Mouse (Mus musculus) thymus, adult 18-20 months (tissue): ENCODE data around the gene Qrich2.
"Not testable (repeated sequence)": the region's sequence is repeated elsewhere in the genome, so short reads cannot be mapped to it uniquely, and the experiment has no call there.

Source experiments
- DNase-seq, 2 experiments: peaks; one replicate each; pipeline ENCODE4 v3.0.0; 2022; ENCODE audit warnings: mixed read lengths in 2 of 2

Qrich2 gene

DNA sequence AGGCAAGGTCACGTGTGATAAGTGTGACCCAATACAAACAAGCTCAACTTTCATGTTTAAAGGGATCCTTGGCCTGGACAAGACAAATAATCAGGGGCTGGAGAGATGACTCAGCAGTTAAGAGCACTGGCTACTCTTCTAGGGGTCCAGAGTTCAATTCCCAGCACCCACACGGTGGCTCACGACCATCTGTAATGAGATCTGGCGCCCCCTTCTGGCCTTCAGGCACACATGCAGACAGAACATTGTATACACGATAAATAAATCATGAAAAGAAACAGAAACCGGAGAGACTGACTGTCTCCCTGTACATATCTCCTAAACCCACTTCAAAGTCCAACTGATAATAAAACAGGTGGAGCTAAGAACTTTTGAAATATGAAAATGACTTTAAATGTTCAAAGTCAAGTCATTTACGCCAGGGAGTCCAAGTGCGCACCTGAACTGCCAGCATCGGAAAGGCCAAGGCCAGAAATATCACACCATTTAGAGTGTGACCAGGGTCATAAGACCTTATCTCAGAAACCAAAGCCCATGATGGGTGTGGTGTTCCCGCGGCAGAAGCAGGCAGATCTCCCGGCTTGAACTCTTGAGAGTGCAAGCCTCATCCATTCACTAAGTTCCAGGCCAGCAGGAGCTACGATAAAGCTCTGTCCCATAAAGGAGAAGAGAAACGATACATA lies 22.8 kb upstream of the Qrich2 start:
- DNase-seq = no peak

DNA sequence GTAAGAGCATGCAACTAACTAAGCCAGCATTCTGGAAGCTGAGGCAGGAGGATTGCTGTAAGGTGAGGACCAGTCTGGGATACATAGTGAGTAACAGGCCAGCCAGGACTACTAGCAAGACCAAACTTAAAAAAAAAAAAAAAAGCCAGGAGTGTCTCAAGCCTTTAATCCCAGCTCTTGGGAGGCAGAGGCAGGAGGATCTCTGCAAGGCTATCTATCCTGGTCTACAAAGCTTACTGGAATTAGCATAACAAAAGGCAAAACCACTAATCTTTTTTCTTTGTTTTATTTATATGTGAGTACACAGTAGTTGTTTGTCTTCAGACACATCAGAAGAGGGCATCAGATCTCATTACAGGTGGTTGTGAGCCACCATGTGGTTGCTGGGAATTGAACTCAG lies 22.2 kb upstream of the Qrich2 start:
- DNase-seq = no peak

DNA sequence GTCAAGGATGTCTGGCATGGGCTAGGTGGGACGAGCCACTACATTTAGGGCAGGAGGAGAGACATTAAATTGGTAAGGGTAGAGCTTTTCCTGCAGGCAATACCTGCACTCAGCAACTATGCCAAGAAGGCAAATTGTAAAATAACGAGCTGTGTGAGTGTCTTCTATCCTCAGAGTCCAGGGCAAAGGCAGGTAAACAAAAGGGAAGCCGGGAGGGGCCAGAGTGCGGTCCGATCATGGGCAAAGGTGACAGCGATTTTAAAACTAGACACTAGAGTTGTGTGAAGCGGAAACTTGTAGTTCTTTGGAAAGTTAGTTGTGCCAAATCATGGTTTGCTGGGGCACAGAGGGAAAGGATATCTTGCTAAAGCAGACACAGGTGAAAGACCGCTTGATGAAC lies 18.2 kb upstream of the Qrich2 start:
- no peak for DNase-seq

DNA sequence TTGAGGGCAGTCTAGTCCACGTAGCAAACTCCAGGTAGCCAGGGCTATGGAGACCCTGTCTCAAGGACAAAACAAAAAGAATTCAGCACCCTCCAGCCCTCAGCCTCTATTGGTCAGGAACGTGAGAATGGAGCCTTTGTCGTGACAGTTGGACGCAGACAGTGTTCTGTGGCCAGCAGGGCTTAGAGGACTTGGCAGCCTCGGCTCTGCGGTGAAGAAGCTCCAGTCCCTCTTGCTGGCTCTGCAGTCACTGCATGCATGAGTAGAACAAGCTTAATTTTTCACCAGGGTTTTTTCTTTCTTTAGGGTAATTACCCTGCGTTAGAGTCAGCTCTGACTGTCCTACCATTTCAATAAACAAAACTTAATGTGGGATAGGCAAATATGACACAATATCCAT lies 15.7 kb upstream of the Qrich2 start:
- no peak for DNase-seq

DNA sequence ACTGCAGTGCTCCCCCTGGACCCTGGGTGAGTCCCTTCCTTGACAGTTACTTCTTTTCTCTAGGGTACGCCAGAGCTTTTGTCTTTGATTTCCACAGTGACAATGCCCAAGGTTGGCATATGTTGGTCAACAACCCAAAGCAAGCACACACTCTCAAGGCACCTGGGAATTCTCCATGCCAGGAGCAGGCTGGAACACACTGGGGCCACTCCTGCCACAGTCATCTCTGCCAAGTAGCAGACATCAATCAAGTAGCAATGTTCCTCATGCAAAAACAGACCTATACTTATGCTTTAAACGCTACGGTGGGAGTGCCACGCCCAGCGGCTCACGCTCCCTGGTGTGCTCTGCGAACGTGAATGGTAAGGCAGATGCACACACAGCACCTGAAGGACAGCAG lies 14.9 kb upstream of the Qrich2 start:
- no peak for DNase-seq

DNA sequence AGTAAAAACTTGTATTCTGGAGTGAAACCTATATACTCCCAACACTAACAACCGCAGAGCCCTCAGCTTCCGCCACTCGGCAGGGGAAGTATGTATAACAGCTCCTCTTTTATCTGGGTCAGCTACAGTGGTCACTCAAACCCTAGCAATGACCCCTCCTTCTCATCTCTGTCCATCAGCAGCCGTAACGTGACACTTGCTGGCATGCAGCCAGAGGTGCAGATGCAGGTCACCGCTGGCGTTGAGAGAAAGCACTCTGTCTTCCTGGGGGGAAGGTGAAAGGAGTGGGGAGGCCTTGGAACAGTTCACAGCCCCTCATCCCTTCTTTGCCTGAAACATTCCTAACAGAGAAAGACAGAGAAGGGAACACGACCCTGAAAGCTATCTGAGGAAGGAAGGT lies 13.8 kb upstream of the Qrich2 start:
- no peak for DNase-seq

DNA sequence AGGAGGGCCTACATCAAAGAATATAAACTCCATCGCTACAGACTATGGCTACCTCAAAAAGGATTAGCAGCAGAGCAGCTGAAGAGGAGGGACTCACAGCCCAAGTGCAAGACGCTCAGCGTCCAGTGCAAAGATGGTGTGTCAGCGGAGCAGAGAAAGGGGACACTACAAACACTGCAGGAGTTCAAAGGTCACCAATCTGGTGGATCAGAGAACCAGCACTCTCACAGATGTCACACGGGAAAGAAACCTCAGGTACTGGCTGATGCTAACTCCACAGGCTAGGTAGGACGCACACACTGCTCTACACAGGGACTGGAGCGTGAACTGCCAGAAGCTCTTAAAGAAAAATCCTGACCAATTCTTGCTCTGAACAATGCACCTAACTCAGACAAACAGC lies 12.9 kb upstream of the Qrich2 start:
- DNase-seq = no peak

DNA sequence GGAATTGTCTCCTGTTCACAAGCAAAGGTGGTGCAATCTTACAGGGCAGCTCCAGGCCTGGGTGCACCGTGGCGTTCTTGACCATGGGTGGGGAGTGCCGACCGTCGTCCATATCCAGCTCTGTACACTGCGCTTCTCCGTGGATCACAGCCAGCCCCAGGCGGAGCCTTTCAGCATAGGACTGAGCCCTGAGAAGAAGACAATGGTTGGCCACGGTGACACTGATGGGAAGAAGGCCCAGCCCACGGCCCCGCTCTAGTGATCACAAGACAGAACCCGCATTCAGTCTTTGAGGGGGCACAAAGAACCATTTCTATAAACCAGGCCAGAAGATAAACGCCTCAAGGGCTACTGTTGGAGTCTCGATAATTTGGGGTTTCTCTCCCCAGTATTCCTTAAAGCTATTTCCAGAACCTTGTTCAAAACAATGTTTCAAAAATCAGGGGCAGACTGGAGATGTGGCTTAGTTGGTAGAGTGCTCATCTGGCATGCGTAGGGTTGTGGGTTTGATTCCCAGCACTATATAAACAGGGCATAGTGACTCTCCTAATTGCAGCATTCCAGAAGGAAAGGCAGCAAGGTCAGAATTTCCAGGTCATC lies 11.2 kb upstream of the Qrich2 start:
- DNase-seq = no peak

DNA sequence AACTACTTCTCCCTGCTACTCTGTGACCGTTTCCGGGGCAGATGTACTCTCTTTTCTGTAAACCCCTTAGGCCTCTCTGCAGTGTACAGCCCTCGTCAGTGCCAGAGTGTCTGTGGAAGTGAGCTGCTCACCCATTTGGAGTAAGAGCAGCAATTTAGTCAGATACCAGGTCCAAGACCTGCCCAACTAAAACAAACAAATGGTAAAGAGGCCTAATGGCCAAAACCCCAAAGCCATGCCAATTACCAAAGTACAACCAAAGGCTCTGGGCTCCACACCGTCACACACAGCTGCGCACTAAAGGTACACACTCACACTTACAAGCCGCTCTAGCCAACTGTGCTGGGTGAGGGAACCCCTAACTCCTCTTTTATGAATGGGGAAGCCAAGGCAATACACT lies 10.7 kb upstream of the Qrich2 start:
- no peak for DNase-seq

DNA sequence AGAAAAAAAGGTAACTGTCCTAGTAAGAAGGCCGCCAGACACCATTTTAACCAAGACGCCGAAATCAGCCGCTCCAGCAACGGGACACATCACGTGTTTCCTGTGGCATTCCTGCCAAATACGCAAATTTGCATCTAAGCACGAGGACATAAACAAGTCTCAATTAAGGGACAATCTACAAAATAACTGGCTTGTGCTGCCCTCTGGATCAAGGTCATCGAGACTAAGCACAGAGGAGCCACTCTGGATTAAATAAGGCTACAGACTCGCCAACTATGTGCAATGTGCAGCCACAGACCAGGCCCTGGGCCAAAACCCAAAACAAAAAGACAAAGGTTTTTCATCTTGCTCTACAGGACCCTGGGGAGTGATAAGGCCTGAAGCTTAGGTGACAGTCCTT lies 10.0 kb upstream of the Qrich2 start:
- DNase-seq = no peak

DNA sequence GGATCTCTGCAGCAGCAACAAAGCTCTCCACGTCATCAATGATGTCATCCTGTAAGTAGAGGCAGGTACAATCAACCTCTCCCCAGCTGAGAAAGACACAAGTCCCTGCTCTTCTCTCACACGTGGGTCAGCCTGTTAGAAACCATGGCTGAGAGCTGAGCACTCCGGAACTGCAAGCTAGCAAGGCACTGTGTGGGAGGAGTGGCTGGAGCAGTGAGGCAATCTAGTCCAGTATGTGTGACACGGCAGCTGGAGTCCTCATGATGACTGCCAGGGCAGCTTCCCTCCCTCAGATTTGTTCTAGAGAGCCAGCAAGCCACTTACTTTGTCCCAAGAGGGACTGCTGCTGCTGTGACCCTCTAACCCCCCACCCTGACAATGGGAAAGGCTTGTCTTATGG lies 6.2 kb upstream of the Qrich2 start:
- no peak for DNase-seq

DNA sequence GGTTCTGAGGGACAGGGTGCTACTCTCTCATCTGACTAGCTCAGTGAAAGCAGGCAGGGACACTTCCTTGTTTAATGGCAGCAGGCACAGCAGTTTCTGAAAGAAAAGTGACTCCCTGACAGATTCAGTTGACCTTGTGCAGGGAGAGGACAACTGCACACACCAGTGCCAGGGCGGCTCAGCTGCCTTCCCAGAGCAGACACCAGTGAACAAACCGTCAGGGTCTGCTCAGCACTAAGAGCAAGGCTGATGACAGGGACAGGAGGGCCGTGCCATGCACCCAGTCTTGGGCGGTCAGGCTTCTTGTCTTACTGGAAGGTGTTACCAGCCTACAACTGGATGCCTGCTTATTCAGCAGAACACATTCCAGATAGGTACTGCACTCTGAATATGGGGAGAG lies 4.9 kb upstream of the Qrich2 start:
- no peak for DNase-seq

DNA sequence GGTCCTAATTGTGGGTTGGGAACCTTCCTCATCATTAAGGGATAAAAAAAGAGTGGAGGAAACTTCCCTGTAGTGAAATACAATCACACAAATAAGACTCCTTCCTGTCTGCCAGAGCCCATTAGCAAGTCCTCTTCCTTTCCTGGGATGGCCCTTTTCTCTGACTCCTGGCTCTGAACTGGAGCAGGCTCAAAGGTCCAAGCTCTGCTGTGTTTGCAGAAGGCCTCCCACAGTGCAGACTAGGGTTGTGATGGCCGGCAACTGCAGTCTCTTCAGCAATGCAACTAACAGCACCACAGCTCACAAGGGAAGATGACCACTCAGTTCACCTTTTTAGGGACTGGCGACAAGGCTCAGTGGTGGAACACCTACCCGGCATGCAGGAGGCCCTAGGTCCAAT lies 4.2 kb upstream of the Qrich2 start:
- DNase-seq = no peak

DNA sequence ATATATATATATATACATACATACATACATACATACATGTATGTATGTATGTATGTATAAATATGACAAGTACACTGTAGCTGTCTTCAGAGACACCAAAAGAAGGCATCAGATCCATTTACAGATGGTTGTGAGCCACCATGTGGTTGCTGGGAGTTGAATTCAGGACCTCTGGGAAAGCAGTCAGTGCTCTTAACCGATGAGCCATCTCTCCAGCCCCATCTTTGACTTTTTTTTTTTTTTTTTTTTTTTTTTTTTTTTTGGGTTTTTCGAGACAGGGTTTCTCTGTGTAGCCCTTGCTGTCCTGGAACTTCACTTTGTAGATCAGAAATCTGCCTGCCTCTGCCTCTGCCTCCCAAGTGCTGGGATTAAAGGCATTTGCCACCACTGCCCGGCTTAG lies 2.3 kb upstream of the Qrich2 start:
- DNase-seq = not testable (repeated sequence)

DNA sequence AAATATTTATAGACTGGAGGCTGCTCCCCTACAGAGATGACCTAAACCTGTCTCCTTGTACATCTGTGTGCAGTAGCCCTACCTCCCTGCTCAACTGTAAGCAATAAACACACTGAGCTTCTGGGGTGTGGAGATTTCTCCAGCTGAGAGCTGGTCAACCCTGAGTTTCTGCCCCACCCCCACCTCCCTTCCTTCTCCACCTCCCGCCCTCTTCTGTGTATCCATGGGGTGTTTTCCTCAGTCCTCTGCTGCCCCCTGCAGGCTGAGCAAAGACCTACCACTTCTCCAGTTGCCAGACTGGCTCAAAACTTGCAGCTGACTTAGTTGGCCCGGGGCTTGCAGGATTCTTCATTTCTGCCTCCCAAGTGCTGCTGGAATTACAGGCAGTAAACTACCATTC lies 2.2 kb downstream of the Qrich2 start:
- peak; percentile 53 to 67 for DNase-seq

DNA sequence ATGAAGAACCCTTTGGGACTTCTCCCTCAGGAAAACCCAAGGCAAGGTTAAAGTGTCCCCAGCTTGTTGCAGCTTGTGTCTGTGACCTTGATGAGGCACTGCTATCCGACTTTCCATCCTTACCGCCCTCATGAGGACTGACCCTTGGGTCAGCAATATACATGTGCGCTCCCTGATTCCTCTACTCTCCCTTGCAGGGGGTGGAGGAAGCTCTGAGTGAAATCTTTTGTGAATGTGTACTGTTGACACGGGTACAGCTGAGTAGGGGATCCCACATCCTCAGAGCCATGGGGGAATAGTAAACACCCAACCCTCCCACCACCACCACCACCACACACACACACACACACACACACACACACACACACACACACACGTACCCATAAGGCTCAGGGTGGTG lies 2.7 kb downstream of the Qrich2 start:
- DNase-seq = no peak

DNA sequence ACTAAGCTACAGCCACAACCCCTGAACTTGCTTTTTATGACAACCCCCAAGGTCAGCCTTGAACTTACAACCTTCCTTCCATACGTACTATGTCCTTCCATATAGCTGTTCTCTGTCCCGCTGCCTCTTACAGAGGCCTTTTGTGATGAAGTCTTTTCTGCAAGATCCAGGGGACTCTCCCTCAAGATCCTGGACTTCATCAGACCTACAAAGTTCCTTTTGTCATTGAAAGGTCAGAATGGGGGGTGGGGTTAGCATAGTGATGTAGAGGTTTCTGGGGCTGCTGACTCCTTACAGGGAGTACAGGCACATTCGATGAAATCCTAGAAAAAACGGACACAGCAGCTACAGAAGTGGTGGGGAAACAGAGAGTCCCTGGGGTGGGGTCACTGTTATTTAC lies 6.3 kb downstream of the Qrich2 start:
- DNase-seq = no peak

DNA sequence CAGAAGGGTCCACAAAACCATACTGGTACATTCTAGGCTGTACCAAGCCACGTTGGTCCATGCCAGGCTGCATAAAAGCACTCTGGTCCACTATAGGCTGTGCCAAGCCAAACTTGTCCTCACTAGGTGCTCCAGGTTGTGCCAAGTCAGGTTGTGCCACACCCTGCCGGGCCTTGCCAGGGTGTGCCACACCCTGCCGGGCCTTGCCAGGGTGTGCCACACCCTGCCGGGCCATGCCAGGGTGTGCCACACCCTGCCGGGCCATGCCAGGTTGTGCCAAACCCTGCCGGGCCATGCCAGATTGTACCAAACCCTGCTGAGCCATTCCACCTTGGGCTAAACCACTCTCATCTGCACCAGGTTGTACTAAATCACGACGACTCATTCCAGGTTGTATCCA lies 9.8 kb downstream of the Qrich2 start:
- no peak for DNase-seq

DNA sequence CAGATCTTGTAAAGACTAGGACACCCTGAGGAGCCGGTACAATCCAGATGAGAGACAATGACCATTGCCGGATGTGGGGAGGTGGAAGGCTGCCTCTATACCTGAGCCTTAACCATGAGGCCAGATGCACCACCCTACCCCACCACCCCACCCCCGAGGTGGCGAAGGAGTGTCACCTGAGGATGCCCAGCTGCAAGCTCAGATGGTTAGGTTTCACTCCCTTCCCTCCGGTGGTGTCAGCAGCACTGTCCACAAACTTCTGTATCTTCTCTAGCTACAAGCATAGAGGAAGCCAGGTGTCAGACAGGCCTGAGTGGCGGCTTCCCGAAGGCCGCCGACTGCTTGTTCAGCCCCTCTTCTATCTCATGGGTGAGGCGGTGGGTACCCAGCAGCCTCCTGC lies 12.2 kb downstream of the Qrich2 start:
- no peak for DNase-seq

DNA sequence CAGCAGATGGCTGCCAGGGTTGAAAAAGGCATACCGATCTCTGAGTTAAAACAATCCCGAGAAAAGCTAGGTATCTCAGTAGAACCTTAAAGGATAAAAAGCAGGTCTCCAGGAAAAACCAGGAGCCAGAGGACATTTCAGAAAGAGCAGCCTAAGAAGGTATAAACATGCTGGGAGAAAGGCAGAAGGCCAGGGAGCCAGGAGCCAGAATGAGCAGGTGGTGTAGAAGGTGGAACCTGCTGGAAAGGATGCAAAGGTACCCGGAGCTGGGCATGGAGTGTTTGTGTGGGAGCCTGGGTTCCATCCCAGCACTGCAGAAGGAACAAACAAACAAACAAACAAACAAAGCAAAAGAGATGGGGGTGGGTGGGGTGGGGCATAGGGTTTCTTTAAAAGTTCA lies 16.7 kb downstream of the Qrich2 start:
- DNase-seq = no peak

DNA sequence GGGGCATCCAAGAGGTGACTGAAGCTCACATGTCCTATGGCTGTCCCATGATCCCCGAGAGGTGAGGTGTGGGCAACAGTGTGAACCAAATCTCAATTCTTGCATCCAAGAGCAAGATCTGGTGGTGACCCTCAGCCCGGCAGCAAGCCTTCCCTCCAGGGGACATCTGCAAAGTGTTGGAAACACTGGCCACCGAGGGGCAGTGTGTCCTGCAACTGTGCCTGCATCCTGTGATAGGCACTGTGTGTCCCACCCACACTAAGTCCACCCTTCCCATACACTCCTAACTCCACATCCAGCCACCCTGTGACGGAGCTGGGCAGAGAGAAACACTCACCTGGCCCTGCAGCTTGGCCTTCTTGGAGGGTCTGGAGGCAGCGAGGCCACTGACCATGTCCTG lies 18.2 kb downstream of the Qrich2 start:
- DNase-seq = no peak

DNA sequence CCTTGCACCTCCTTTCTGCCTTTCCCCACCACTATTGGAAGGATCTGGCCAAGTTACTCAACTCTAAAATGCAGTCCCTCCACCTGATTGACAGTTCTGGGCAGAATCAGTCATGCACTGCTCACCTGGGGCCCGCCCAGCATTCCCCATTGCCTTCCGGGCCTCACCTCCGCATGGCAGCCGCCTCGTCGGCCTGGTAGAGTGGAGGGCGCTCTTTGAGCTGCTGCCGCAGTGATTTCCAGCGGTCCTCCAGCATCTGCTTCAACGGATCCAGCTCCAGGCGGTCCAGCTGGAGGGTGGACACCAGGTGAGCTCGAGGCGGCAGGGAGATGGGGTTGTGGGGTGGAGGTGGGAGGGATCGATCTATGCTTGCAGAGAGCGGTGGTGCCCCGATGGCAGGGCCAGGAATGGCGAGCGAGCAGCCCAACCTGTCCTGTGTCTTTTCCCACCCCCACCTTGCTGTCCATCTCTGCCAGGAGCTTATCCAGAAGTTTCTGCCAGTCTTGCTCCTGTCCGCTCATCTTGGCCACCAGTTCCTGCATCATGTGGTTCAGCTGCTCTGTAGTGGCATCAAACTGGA lies 19.6 kb downstream of the Qrich2 start:
- no peak for DNase-seq

DNA sequence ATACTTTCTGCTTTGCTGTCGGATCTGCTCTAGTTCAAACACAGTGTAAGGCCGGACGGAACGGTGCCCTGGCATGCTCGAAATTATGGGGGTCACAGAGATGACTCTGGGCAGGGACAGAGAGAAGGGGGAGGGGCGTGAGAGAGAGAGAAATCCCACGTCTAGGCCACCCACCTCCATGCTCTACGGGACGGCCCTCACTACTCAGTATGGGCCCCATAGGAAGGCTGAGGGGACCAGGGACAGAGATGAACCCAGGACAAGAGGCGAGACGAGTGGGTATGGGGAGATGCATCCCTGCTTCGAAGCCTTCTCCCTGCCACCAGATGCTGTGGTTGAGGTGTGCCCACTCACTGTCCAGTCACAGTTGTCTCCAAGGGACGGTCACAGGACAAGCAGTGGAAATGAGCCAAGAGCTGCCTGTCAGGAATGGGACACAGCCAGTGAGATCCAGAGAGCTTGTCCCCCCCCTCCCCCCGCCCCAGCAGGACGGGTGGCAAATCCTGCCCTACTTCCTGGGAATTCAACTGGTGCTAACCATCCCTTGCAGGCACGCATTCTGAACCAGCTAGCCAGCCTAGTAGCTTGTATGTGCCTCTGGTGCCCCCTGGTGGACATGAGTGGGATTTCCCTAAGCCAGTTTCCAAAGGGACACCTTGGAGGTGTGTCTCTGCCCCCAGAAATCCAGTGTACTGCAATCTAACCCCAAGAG lies 20.3 kb downstream of the Qrich2 start:
- DNase-seq = peak; percentile 75 to 80

DNA sequence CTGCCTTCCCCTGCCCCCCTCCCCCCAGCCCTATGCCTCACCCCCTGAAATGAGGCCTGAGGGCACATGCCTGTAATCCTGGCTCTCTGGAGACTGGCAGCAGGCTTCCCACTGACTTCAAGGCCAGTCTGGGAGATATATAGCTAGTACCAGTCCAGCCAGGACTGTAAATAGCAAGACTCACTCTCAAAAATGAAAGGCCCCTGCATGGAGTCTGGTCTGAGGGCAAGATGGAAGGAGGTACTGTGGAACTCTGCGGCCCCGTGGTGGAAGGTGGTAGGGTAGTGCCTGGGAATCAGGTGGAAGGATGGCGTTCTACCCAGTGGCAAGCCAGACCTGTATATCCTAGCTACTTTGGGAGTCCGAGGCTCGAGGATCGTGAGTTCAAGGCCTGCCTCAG lies 22.1 kb downstream of the Qrich2 start:
- DNase-seq = no peak
